Mouse (Mus musculus) skeletal muscle tissue, adult 2 months (tissue): ENCODE data around the gene Bax.
A peak's percentile ranks its signal among the peaks of the same experiment; 100 is the strongest.
"Not testable (repeated sequence)": the region's sequence is repeated elsewhere in the genome, so short reads cannot be mapped to it uniquely, and the experiment has no call there.

Experiments used
- DNase-seq: peaks from one replicate; pipeline ENCODE4 v3.0.0-alpha.2; 2012; ENCODE audit warnings: low read depth, low spot score

Gene Bax

DNA sequence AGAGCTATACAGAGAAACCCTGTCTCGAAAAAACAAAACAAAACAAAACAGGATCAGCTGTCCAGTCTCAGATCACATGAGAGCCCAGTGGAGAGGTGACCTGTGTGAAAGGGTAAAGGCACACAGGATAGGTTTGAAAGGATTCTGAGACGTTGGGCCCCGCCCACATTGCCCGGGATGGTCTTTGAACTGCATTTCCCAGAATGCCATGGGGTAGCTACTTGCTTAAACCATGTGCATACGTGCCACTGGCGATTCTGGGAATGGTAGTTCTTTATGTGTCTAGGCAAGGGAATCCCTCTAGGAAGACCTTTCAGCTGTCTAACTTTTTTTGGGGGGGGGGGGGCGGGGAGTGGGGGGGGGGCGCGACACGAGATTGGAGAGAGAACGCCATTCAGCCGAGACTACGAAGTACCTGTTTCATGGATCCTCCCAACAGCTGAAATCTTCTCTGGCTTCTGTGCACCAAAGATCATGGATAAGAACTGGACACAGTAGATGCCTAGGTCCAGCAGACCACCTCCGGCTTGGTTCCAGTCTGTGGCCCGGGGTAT lies 14.8 kb upstream of the Bax start, which contains the start of gene Tulp2:
Gene Tulp2 (plus strand): TSS at position 504 of the 554 bp plus-strand sequence.
- no peak for DNase-seq

DNA sequence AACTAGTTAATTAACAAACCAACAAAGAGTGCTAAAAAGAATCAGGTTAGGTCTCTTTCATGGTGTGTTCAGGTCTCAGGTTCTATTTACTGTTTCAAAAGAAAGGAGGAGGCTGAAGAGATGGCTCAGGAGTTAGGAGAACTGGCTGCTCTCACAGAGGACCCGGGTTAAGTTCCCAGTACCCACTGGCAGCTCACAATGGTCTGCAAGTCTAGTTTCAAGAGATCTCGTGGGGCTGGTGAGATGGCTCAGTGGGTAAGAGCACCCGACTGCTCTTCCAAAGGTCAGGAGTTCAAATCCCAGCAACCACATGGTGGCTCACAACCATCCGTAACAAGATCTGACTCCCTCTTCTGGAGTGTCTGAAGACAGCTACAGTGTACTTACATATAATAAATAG lies 13.6 kb upstream of the Bax start:
- not testable (repeated sequence) for DNase-seq

DNA sequence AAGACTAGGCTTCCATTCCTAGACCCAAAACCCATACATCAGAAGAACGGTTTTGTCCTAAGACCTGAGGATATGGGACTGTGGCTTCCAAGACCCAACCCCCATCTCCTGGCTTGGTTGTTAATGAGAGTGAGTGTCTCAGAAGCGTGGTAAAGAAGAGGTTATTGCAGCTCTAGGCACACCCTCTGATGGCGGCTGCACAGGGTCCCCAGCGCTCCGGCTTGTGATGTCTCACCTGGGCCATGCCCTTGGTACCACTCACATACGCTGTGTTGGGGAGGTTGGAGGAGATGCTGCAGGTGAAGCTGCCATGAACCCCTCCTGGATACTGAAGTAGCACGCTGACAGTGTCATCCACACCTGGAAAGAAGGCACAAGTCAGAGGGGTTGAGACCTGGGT lies 12.1 kb upstream of the Bax start:
- DNase-seq, result no peak

DNA sequence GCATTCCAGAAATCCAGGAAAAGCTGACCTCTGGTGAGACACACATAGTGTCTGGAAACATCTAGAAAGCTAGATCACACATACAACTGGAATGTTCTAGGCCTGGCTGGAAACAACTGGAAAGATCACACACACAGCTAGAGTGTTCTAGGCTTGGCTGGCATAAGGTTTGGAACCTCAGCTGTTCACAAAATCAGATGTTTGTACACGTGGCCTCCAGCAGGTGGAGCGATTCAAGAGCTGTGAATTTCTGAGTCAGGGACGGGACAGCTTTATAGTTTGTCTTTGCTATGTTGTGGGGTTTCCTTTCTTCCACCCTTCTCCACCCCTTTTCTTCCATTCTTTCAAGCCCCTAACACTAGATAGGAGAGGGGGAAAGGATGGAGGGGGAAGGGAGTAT lies 10.3 kb upstream of the Bax start:
- peak; percentile 72 for DNase-seq

DNA sequence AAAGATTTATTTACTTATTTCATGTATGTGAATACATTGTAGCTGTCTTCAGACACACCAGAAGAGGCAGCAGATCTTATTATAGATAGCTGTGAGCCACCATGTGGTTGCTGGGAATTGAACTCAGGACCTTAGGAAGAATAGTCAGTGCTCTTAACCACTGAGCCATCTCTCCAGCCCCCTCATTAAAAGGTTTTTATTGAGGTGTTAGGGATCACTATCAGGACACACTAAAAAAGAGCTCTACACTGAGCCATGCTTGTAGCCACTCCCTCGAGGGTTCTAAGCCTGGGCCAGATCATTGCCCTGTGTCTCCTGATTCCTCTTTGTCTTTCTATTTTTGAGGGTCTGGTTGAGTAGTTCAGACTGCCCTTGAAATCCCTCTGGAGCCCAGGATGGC lies 9.8 kb upstream of the Bax start:
- DNase-seq, result no peak

DNA sequence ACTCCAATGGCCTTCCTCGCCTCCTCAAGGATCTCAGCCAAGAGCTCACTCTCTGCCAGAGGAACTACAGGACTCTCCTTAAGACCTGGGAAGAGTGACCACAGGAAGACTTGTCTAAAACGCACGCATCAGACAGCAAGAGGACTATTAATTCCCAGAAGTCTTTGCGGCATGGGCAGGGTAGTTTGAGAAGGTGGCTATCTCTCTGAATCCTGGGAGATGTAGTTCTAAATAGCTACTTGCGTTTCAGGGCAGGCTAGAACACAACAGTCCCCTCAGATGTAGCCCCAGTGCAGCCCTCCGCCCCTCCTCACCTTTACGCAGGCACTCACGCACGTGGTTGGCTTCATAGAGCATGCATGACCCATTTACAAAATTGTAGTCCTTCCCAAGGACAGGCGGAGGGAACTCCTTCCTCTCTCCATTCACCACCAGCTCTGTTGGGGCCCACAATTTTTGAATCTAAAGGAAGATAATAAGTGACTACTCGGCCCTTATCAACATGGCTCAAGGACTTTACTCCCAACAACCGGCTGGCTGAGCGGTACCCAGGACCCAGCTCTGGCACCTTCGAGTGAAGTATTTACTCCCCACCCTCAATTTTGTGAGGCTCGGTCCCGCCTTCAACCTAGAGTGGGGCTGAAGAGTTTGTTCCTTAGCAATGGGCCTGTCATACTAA lies 8.7 kb upstream of the Bax start:
- DNase-seq, result peak; percentile 63

DNA sequence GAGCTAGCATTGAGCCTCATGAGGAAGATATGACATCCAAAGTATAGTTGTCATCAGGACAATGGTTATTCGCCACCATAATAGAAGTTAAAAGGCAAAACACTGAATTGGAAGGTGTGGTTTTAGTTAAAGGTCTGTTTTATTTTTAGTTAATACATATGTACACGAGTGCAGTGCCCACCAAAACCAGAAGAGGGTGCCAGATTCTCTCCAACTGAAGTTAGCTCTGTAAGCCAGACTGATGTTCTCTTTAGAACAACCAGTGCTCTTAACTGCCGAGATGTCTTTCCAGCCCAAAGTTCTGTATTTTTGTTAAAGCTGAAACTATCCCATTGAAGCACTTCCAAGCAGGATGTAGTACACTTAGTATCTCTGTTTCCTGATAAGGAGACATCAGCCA lies 4.2 kb upstream of the Bax start:
- DNase-seq, result peak; percentile 57

DNA sequence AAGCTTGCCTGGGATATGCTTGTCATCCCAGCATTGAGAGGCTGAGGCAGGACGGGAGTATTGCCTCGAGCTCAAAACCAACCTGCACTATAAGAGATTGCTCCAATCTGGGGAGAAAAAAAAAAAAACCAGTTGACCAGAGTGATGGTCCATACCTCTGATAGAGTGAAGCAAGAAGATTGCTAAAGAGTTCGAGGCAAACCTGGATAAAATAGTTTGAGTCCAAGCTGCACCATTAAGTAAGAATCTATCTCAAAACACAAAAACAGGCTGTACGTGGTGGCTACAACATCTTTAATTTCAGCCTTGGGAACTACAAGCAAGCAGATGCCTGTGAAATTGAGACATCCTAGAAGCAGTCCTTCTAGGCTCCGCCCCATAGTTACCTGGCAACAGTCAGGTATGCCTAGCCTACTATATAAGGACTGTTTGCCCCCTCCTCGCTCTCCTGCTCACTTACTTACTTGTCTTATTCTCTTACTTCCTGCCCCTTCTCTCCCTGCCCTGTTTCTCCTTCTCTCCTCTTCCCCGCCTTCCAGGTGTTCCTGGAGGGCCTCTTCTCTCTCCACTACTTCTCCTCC lies 482 bp upstream of the Bax start:
- DNase-seq, result no peak

DNA sequence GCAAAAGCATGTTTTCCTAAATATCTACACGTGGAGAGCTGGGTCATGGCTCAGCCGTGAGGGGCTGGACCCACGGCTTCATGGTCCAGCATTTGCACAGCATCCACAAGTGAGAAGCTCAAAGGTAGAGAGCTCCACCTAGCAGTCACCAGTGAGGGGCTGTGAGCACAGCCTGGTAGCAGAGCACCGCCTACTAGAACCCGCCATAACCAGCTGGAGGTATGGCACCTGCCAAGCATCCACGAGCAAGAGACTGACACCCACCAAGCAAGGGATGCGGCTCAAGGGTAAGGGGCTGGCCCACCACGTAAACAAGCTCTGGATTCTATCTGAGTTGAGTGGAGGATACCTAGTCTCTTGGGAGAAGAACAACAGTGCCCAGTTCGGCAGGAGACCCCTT lies 1.1 kb downstream of the Bax start:
- DNase-seq, result no peak

DNA sequence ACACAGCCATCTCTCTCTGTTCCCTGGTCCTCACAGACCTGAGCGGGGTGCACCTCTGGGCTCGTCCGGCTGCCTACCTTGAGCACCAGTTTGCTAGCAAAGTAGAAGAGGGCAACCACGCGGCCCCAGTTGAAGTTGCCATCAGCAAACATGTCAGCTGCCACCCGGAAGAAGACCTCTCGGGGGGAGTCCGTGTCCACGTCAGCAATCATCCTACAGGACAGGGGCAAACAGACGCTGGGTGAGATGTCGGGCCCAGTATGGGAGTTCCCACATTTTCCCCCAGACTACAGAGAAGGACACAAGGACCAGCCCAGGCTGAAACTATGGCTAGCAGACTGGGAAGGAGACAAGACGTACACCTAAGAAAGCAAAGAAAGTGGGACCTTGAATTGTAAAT lies 1.6 kb downstream of the Bax start:
- no peak for DNase-seq

DNA sequence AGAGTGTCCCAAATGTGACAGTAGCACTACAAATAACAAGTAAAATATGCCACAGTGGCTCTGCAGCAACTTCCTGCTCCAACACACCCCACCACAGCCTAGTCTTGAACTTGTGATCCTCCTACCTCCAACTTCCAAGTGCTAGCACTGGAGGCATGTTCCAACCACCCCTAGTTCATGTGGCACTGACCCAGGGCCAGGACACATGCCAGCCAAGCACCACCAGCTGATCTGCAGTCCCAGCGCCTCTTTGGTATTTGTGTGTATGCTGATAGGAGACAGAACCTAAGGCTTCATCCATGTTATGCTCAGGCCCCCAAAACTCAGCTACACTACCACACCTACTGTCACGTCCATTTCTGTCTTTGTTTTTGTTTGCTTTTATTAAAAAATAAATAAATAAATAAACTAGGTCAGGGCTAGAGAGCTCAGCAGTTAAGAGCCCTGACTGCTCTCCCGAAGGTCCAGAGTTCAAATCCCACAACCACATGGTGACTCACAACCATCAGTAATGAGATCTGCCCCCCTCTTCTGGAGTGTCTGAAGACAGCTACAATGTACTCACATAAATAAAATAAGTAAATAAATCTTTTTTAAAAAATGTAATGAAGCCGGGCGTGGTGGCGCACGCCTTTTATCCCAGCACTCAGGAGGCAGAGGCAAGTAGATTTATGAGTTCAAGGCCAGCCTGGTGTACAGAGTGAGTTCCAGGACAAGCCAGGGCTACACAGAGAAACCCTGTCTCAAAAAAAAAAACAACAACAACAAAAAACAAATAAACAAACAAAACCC lies 2.5 kb downstream of the Bax start:
- no peak for DNase-seq

DNA sequence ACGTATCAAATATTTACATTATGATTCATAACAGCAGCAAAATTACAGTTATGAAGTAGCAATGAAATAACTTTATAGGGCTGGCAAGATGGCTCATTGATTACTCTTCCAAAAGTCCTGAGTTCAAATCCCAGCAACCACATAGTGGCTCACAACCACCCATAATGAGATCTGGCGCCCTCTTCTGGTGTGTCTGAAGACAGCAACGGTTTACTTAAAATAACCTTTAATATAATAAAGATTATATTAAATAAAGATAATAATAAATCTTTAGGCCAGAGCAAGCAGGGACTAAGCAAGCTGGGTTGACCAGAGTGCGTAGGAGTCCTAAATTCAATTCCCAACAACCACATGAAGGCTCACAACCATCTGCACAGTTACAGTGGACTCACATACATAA lies 3.8 kb downstream of the Bax start:
- DNase-seq, result not testable (repeated sequence)

DNA sequence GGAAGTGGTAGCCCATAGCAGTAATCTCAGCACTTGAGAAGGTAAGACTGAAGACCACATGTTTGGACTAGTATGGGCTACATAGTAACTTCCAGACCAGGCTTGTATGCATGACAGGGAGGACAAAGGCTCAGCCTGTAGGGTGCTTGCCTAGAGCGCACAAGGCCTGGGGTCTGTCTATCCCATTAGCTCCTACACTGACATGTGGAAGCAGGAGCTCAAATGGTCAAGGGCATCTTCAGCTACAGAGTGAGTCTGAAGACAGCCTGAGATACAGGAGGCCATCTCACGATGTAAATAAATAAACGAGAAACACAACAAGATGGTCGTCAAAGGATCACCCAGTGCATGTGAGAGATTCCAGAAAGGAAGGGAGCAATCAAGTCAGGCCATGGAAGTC lies 4.4 kb downstream of the Bax start:
- no peak for DNase-seq

DNA sequence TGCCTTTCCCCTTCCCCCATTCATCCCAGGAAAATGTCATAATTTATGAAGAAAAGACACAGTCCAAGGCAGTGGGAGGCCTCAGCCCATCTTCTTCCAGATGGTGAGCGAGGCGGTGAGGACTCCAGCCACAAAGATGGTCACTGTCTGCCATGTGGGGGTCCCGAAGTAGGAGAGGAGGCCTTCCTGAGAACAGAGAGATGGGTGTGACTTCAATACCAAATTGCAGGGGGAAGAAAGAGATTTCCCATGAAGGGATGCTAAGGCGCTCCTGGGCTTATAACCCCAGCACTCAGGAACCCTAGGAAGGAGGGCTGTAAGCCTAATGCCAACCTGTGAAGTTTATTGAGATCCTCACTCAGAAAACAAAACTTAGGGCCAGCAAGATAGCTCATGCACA lies 4.9 kb downstream of the Bax start:
- DNase-seq, result no peak

DNA sequence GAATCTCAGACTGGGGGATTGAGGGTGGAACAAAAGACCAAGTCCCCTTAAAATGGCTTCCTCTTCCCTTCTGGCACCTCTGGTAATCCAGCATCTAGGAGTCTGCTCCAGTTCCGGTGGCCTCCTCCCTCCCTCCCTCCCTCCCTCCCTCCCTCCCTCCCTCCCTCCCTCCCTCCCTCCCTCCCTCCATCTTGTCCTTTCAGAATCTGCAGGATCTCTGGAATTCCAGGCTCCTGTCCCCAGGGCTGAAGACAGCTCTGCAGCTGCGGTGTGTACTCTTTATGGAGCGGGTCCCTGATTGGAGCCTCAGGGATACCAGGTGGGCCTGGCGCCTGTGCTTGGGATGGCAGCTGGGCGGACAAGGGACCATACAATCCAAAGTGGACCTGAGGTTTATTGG lies 5.4 kb downstream of the Bax start:
- no peak for DNase-seq

DNA sequence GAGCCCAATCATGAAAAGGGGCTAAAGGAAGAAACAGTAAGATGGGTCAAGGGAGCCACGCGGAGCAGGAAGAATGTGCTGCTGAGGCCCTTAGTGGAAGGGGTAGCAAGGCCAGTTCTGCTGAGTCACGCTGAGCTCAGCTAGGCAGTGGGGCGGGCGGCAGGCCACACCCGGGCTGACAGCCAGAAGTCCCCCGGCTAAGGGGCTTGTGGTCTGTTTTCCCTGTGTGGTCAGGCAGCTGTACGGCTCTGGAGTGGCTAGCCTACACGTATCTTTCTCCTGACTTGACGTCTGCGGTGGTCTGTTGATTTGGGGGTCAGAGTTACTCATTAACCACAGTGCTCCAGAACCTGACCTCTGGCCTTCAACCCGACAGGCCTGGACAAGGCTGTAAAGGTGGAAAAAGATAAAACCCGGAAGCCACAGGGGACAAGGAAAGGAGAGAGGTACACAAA lies 5.8 kb downstream of the Bax start:
- DNase-seq, result peak; percentile 76

DNA sequence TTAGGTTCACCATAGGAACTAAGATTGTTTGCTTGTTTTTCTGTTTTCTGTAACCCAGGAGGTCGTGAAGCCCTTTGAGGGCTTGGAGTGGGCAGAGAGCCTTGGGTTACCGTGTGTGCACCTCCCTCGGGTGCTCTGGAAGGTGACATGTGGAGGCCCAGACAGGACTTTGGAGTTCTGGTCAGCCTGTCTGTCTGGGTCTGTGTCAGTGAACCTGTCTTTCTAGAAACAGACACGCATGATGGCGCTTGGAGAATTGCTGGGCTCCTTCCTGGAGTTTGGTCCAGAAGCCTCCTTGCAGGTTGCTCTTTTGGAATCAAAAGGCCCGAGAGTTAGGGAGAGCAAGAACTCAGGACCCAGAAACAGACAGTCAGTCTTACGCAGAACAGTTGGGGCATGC lies 6.3 kb downstream of the Bax start:
- DNase-seq, result no peak

DNA sequence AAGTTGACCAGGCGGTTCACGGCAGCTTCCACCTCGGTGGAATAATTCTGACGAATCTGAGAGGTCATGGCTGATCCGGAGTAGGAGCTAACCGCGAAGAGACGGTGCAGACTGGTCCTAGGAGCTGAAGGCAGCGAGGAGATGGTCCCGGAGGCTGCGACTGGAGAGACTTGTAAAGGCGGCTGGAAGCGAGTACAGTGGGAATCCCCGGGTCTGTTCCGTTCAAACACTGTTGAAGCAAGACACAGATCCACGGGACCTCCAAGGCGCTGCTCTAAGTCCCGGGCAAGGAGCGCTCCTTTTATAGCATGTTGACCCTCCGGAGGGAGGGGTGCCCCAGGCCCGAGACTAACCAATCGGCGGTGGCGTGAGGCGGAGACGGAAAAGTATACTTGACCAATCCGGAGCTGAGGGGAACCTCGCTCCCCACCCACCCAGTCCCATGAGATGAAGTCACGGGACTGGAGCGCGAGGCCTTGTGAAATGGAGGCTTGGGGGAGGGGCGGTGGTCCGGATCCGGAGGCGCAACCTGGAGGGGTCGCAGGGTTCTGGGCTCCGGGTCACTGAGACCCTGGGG lies 7.0 kb downstream of the Bax start, which contains the start of gene Ftl1:
Gene Ftl1 (minus strand): TSS at position 321 of the 577 bp plus-strand sequence.
- DNase-seq, result peak; percentile 100

DNA sequence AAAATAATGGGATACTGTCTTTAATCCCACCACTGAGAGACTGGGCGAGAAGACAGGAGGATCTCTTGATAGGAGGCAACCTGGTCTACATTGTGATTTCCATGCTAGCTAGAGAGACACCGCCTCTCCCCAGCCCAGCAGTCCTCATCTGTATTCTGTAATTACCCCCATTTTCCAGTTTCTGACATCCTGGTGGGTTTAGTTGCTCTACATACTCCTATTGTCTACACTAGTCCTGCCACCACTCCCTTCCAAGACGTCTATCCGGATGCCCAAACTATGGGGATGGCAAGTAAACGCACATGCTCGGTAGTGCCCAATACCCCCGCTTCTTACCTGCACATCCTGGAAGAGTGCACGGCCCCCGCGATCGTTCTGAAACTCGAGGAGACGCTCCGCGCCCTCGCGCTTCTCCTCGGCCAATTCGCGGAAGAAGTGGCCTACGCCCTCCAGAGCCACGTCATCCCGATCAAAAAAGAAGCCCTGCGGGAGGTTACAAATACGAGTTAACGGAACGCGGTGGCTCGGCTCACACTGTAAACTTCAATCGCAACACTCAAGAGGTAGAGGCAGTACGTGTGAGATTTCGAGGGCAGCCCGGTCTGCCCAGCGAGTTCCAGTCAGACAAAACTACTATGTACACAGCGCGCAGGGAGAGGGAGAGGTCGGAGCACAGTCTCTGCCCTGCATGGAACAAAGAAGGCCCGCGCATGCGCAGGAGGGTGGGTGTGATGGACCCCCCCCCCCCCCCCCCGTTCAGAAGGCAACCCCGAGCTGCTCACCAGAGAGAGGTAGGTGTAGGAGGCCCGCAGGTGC lies 7.7 kb downstream of the Bax start:
- peak; percentile 67 for DNase-seq

DNA sequence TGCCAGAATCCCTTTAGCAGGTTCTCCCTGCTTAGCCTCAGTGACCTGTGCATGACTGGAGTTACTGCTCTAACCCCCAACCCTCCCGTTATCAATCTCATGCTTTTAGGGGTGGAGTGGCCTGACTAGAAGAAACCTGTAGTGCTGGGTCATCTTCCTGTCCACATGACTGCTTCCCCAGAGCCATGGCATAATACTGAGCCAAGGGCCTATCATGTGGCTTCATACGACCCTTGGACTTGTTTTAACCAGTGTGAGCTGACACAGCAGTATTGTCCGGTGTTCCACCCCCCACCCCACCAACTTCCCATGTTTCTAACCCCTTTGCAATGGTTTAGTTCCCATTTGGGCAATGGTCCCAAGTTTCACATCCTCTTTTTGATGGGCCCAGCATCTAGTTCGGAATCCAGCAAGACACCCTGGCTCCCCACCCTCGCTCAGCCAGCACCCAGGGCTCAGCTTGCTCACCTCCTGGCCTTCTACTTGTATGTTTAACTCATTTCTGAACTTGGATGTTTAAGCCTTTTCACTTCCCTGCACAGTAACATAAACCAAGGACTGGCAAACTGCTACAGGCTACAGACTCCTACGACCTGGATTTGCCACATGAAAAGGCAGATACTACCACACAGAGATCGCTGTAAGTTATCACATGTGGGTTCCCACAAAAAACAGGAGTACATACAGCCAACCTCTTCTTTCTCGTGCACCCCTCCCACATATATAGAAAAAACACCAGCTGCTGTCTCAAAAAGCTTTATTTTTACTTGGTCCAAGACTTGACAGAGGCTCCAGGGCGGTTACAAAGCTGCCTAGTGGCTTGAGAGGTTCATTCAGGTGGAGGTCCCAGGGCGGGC lies 9.3 kb downstream of the Bax start:
- DNase-seq, result peak; percentile 84
